Mouse (Mus musculus) natural killer cell, adult 2 months (primary cell): Measurements from ENCODE around the gene Lrba.

Experiments
- DNase-seq, 2 experiments: peaks; one replicate each; pipeline ENCODE4 v3.0.0; 2022; ENCODE audit warnings: low spot score in 2 of 2

Lrba gene

GRCm38 (mm10) chr3:86796716-86797115 lies 572.2 kb downstream of the Lrba start:
- DNase-seq, result no peak

GRCm38 (mm10) chr3:86797871-86798460 lies 573.5 kb downstream of the Lrba start:
- DNase-seq, result no peak

GRCm38 (mm10) chr3:86799041-86799440 lies 574.6 kb downstream of the Lrba start:
- no peak for DNase-seq

GRCm38 (mm10) chr3:86800841-86801240 lies 576.4 kb downstream of the Lrba start:
- no peak for DNase-seq

- DNase-seq, result no peak
Measured at GRCm38 (mm10) chr3:86802825-86803224, 578.3 kb downstream of the Lrba start.

- DNase-seq, result no peak
Measured at GRCm38 (mm10) chr3:86804265-86804664, 579.8 kb downstream of the Lrba start.

GRCm38 (mm10) chr3:86806834-86807233 lies 582.4 kb downstream of the Lrba start:
- DNase-seq, result no peak

- DNase-seq, result peak in 1 of 2 experiments; percentile 9
Measured at GRCm38 (mm10) chr3:86807750-86808467, 583.4 kb downstream of the Lrba start.

- DNase-seq, result no peak
Measured at GRCm38 (mm10) chr3:86809199-86809598, 584.7 kb downstream of the Lrba start.

GRCm38 (mm10) chr3:86809646-86810045 lies 585.2 kb downstream of the Lrba start:
- DNase-seq, result no peak

GRCm38 (mm10) chr3:86810908-86811307 lies 586.4 kb downstream of the Lrba start:
- DNase-seq, result no peak

- DNase-seq, result peak; percentile 45 to 68
Measured at GRCm38 (mm10) chr3:86812689-86813088, 588.2 kb downstream of the Lrba start.

GRCm38 (mm10) chr3:86818001-86818585 lies 593.6 kb downstream of the Lrba start:
- DNase-seq, result no peak

GRCm38 (mm10) chr3:86819372-86819771 lies 594.9 kb downstream of the Lrba start:
- DNase-seq, result no peak

GRCm38 (mm10) chr3:86820344-86820743 lies 595.9 kb downstream of the Lrba start:
- DNase-seq, result no peak

GRCm38 (mm10) chr3:86821383-86821782 lies 596.9 kb downstream of the Lrba start:
- DNase-seq, result no peak

- DNase-seq, result no peak
Measured at GRCm38 (mm10) chr3:86827506-86827905, 603.0 kb downstream of the Lrba start.

GRCm38 (mm10) chr3:86832115-86832514 lies 607.6 kb downstream of the Lrba start:
- DNase-seq, result no peak
